Comparison of ENCODE assay signal across 20 mouse cellular contexts in genomic region chr3:40505451-40506014, GRCm38 (mm10). TPM values are rescaled to one million over a fixed set of nuclear protein-coding genes. Genes with fewer than 3 reads are reported as not detected.
DNase-seq lines count a peak whose midpoint lies in the region; ATAC-seq and TF ChIP-seq lines count a peak whose summit lies in the region.
"Had no signal": no experiment of that assay in that cellular context is flagged by ENCODE, and none has a peak within 500 bp of the region (broad histone marks: within the 10 kb centered on the region; RNA-seq: fewer than 3 reads in every experiment).

No protein-coding gene starts in this region.

- no peak for TF ChIP-seq POLR2A in limb, embryonic 14.5 days (IDR thresholded peaks at IDR 0.05; ENCODE audit: borderline replicate concordance, extremely low read depth, insufficient read depth, insufficient read length)

- TF ChIP-seq CTCF in lung, embryonic 14.5 days (IDR thresholded peaks at IDR 0.05; ENCODE audit: low read depth): no peak

- no peaks in the 10 kb centered on the region for H3K9me3 ChIP-seq in lung, embryonic 14.5 days (ENCODE audit: low read depth, low read length)
- H3K9me3 ChIP-seq in limb, embryonic 14.5 days (ENCODE audit: control insufficient read depth, low read length): no peaks in the 10 kb centered on the region
- H3K9me3 ChIP-seq in neural tube, embryonic 15.5 days (replicated peaks): no peaks in the 10 kb centered on the region
- H3K9me3 ChIP-seq in forebrain, embryonic 11.5 days (ENCODE audit: control insufficient read depth, low read length): no peaks in the 10 kb centered on the region
- H3K9me3 ChIP-seq: embryonic facial prominence, embryonic 12.5 days; heart, embryonic 15.5 days; hindbrain, embryonic 13.5 days had no signal

- no peak; the same call in 1 of the 2 replicates for ATAC-seq in lung, embryonic 14.5 days (ENCODE audit: insufficient read depth)
- peak; percentile 75 for ATAC-seq in limb, embryonic 14.5 days (ENCODE audit: low FRiP score, low read depth)
- ATAC-seq in neural tube, embryonic 15.5 days (ENCODE audit: low FRiP score): no peak
- ATAC-seq in forebrain, embryonic 11.5 days (replicated peaks; ENCODE audit: low FRiP score): no peak
- ATAC-seq: forebrain, embryonic 14.5 days; hindbrain, postnatal 0 days had no signal

- H3K27ac ChIP-seq in lung, embryonic 14.5 days (ENCODE audit: low read depth): no peak overlapping the region; the same call in 1 of the 2 replicates
- peak overlapping the region; percentile 74 for H3K27ac ChIP-seq in limb, embryonic 14.5 days (replicated peaks; ENCODE audit: low read depth, low read length)
- no peak overlapping the region for H3K27ac ChIP-seq in neural tube, embryonic 15.5 days (replicated peaks)
- no peak overlapping the region for H3K27ac ChIP-seq in forebrain, embryonic 11.5 days (ENCODE audit: low read depth, low read length)
- H3K27ac ChIP-seq: embryonic facial prominence, embryonic 12.5 days; heart, embryonic 15.5 days; hindbrain, embryonic 13.5 days; hindbrain, postnatal 0 days had no signal

- H3K4me3 ChIP-seq in lung, embryonic 14.5 days (ENCODE audit: low read depth, low read length): no peak overlapping the region
- H3K4me3 ChIP-seq in limb, embryonic 14.5 days (replicated peaks; ENCODE audit: low read length): no peak overlapping the region
- H3K4me3 ChIP-seq in neural tube, embryonic 15.5 days (replicated peaks): no peak overlapping the region
- H3K4me3 ChIP-seq in forebrain, embryonic 11.5 days (ENCODE audit: low read depth, low read length): no peak overlapping the region
- H3K4me3 ChIP-seq: embryonic facial prominence, embryonic 12.5 days; heart, embryonic 15.5 days; hindbrain, embryonic 13.5 days had no signal

- 61% methylated on average over 14 of the region's 14 CpGs for WGBS in lung, embryonic 14.5 days
- 40% methylated on average over 14 of the region's 14 CpGs for WGBS in limb, embryonic 14.5 days
- WGBS in neural tube, embryonic 15.5 days: 94% methylated on average over 14 of the region's 14 CpGs
- WGBS in forebrain, embryonic 11.5 days: 94% methylated on average over 14 of the region's 14 CpGs

- no peaks in the 10 kb centered on the region for H3K27me3 ChIP-seq in lung, embryonic 14.5 days (ENCODE audit: insufficient read depth, low read length)
- no peaks in the 10 kb centered on the region for H3K27me3 ChIP-seq in limb, embryonic 14.5 days (ENCODE audit: control insufficient read depth, insufficient read depth, low read length)
- no peaks in the 10 kb centered on the region for H3K27me3 ChIP-seq in neural tube, embryonic 15.5 days (replicated peaks)
- no peaks in the 10 kb centered on the region for H3K27me3 ChIP-seq in forebrain, embryonic 11.5 days (ENCODE audit: control insufficient read depth, insufficient read depth, low read length)
- H3K27me3 ChIP-seq: embryonic facial prominence, embryonic 12.5 days; heart, embryonic 15.5 days; hindbrain, embryonic 13.5 days had no signal

- DNase-seq in lung, embryonic 14.5 days: peak; percentile 26
- DNase-seq in lung, postnatal 14 days: no peak
- peak; percentile 42 for DNase-seq in forelimb bud, embryonic 11.5 days (ENCODE audit: low read depth, low spot score)
- peak; percentile 78 for DNase-seq in limb, embryonic 14.5 days (ENCODE audit: low spot score)
- DNase-seq in forebrain, embryonic 11.5 days (ENCODE audit: low spot score): no peak
- DNase-seq: adrenal gland, adult 2 months; adrenal gland, postnatal 25 days; cerebellum, adult 2 months; cerebellum, postnatal 10 days; embryo, embryonic 11 days; gastrocnemius, postnatal 36 days; heart, adult 18-20 months; heart, postnatal 14 days had no signal

- no peaks in the 10 kb centered on the region for H3K4me1 ChIP-seq in lung, embryonic 14.5 days (ENCODE audit: insufficient read depth)
- peaks cover 15% of the 10 kb centered on the region for H3K4me1 ChIP-seq in limb, embryonic 14.5 days (ENCODE audit: control insufficient read depth, insufficient read depth, low read length)
- H3K4me1 ChIP-seq in neural tube, embryonic 15.5 days: no peaks in the 10 kb centered on the region
- H3K4me1 ChIP-seq in forebrain, embryonic 11.5 days (replicated peaks; ENCODE audit: control insufficient read depth, insufficient read depth, low read length): no peaks in the 10 kb centered on the region
- H3K4me1 ChIP-seq: embryonic facial prominence, embryonic 12.5 days; hindbrain, embryonic 13.5 days had no signal

- H3K9ac ChIP-seq in lung, embryonic 14.5 days: no peak overlapping the region
- no peak overlapping the region for H3K9ac ChIP-seq in limb, embryonic 14.5 days (ENCODE audit: low read depth, low read length, severe bottlenecking)
- H3K9ac ChIP-seq in neural tube, embryonic 15.5 days (replicated peaks): no peak overlapping the region
- H3K9ac ChIP-seq in forebrain, embryonic 11.5 days (ENCODE audit: low read length): no peak overlapping the region
- H3K9ac ChIP-seq: embryonic facial prominence, embryonic 12.5 days; heart, embryonic 15.5 days; hindbrain, embryonic 13.5 days had no signal

- no peak overlapping the region for H3K4me2 ChIP-seq in lung, embryonic 14.5 days
- H3K4me2 ChIP-seq in limb, embryonic 14.5 days (replicated peaks; ENCODE audit: low read depth, low read length, severe bottlenecking): no peak overlapping the region
- H3K4me2 ChIP-seq in neural tube, embryonic 15.5 days: no peak overlapping the region
- H3K4me2 ChIP-seq in forebrain, embryonic 11.5 days (ENCODE audit: low read depth, low read length, severe bottlenecking): no peak overlapping the region
- H3K4me2 ChIP-seq: embryonic facial prominence, embryonic 12.5 days; heart, embryonic 11.5 days; heart, embryonic 15.5 days; hindbrain, embryonic 13.5 days had no signal

- H3K36me3 ChIP-seq in lung, embryonic 14.5 days (ENCODE audit: insufficient read depth): no peaks in the 10 kb centered on the region
- no peaks in the 10 kb centered on the region for H3K36me3 ChIP-seq in limb, embryonic 14.5 days (ENCODE audit: control insufficient read depth, insufficient read depth, low read length)
- H3K36me3 ChIP-seq in neural tube, embryonic 15.5 days: no peaks in the 10 kb centered on the region
- H3K36me3 ChIP-seq in forebrain, embryonic 11.5 days (ENCODE audit: control insufficient read depth, insufficient read depth, low read length): no peaks in the 10 kb centered on the region
- H3K36me3 ChIP-seq: embryonic facial prominence, embryonic 12.5 days; heart, embryonic 15.5 days; hindbrain, embryonic 13.5 days had no signal

RNA-seq across cellular contexts. Expression of gene Intu, which starts 25.6 kb away (rescaled TPM):
- polyA plus RNA-seq in lung, embryonic 14.5 days (2014; fragmentation: Nextera tagmentation; extraction: Ambion mirVana): 3.7 and 4.1 TPM in 2 replicates
- 6.4 and 6.9 TPM in 2 replicates for polyA plus RNA-seq in limb, embryonic 14.5 days (2012; rRNA removed)
- 2.8 and 3.6 TPM in 2 replicates for polyA plus RNA-seq in limb, embryonic 14.5 days (2014; fragmentation: Nextera tagmentation; extraction: Ambion mirVana)
- 2.1 and 2.8 TPM in 2 replicates for polyA plus RNA-seq in neural tube, embryonic 15.5 days (2015; fragmentation: Nextera tagmentation; extraction: Ambion mirVana)
- polyA plus RNA-seq in forebrain, embryonic 11.5 days (2014; fragmentation: Nextera tagmentation; extraction: Ambion mirVana): 8.2 and 10.0 TPM in 2 replicates

Comparison
In these comparisons a context has a peak if more than half of its experiments do, and no peak if none do; other contexts are left out.
1. DNase-seq: peak in lung, embryonic 14.5 days (single experiment), forelimb bud, embryonic 11.5 days (single experiment) and limb, embryonic 14.5 days (single experiment); none in lung, postnatal 14 days (single experiment) and forebrain, embryonic 11.5 days (single experiment).